Mouse (Mus musculus) stomach, embryonic 16.5 days (tissue): Measurements from ENCODE around the gene Gm28308. TPM values are rescaled to one million over a fixed set of nuclear protein-coding genes. Genes with fewer than 3 reads are reported as not detected.

Experiments
- ATAC-seq: fragments of 200-750 bp; cut with Nextera tagmentation; 2 replicates; pipeline ENCODE4 v1.8.0; 2017; ENCODE audit warnings: moderate number of reproducible peaks, moderate TSS enrichment; ENCODE audit not compliant: insufficient read depth, low FRiP score
- H3K27ac ChIP-seq: fragments of 300-500 bp; sonication (generic); 2 replicates; pipeline ENCODE4 v1.5.1; 2014; ENCODE audit warnings: low read length
- H3K27me3 ChIP-seq: fragments of 300-500 bp; sonication (generic); 2 replicates; pipeline ENCODE4 v1.6.1; 2014; ENCODE audit warnings: low read length, control low read depth, mixed read lengths; ENCODE audit not compliant: control insufficient read depth, insufficient read depth
- H3K36me3 ChIP-seq: fragments of 300-500 bp; sonication (generic); 2 replicates; pipeline ENCODE4 v1.6.1; 2014; ENCODE audit warnings: low read length; ENCODE audit not compliant: control insufficient read depth, insufficient read depth
- H3K4me1 ChIP-seq: fragments of 300-500 bp; sonication (generic); 2 replicates; pipeline ENCODE4 v1.6.1; 2014; ENCODE audit warnings: low read length, control low read depth, mixed read lengths; ENCODE audit not compliant: control insufficient read depth, insufficient read depth
- H3K4me2 ChIP-seq: fragments of 300-500 bp; sonication (generic); 2 replicates; pipeline ENCODE4 v1.6.1; 2014; ENCODE audit warnings: low read depth, low read length, mixed read lengths
- H3K4me3 ChIP-seq: fragments of 300-500 bp; sonication (generic); replicated peaks from 2 replicates; pipeline ENCODE4 v1.5.1; 2014; ENCODE audit warnings: mild to moderate bottlenecking, low read length
- H3K9ac ChIP-seq: fragments of 300-500 bp; sonication (generic); 2 replicates; pipeline ENCODE4 v1.6.1; 2014; ENCODE audit warnings: low read length
- H3K9me3 ChIP-seq: fragments of 300-500 bp; sonication (generic); replicated peaks from 2 replicates; pipeline ENCODE4 v1.6.1; 2016; ENCODE audit warnings: low read length, control low read depth; ENCODE audit not compliant: control insufficient read depth
- WGBS: fragments of 180-500 bp; shearing (Covaris S2); extraction: QIAGEN DNeasy Blood & Tissue Kit; methylation state at CpG from one replicate; pipeline ENCODE4 v1.1.7; 2014; 5-methylcytosine and 5-hydroxymethylcytosine counted together
- polyA plus RNA-seq: library from polyadenylated mRNA; unstranded; fragments of >200 nt; fragmentation: Nextera tagmentation; extraction: Ambion mirVana; gene quantifications from 2 replicates; pipeline ENCODE4 v1.2.1, GENCODE M21; 2015

The Gm28308 gene
- polyA plus RNA-seq, 1 experiment from 2014 or later = not detected

- Histone ChIP-seq H3K4me2 (peak overlapping the region; percentile 65), H3K4me3 (peak overlapping the region; percentile 61), H3K36me3 (no peaks in the 10 kb centered on the region), H3K27ac (peak overlapping the region; percentile 94), H3K9me3 (no peaks in the 10 kb centered on the region), H3K9ac (peak overlapping the region; percentile 81), H3K27me3 (no peaks in the 10 kb centered on the region), H3K4me1 (peaks cover 26% of the 10 kb centered on the region)
- WGBS = 26% methylated on average over 14 of the region's 14 CpGs
- no peak for ATAC-seq
Observed at GRCm38 (mm10) chr6:52167736-52168161, 45.4 kb downstream of the Gm28308 start.

- no peaks in the 10 kb centered on the region for H3K9me3 ChIP-seq
- no peaks in the 10 kb centered on the region for H3K27me3 ChIP-seq
- ATAC-seq = no peak
- WGBS = 38% methylated on average over 1 of the region's 1 CpGs
- H3K36me3 ChIP-seq = no peaks in the 10 kb centered on the region
- peaks cover 23% of the 10 kb centered on the region for H3K4me1 ChIP-seq
- H3K4me3 ChIP-seq = peak overlapping the region; percentile 61
- peak overlapping the region; percentile 65 for H3K4me2 ChIP-seq
- H3K27ac ChIP-seq = peak overlapping the region; percentile 94
- peak overlapping the region; percentile 81 for H3K9ac ChIP-seq
Observed at GRCm38 (mm10) chr6:52167176-52167575, 46.0 kb downstream of the Gm28308 start.

- no peaks in the 10 kb centered on the region for H3K36me3 ChIP-seq
- peak overlapping the region; percentile 61 for H3K4me3 ChIP-seq
- H3K4me1 ChIP-seq = peaks cover 16% of the 10 kb centered on the region
- H3K4me2 ChIP-seq = peak overlapping the region; percentile 65
- 15% methylated on average over 4 of the region's 4 CpGs for WGBS
- no peak for ATAC-seq
- H3K27me3 ChIP-seq = no peaks in the 10 kb centered on the region
- peak overlapping the region; percentile 94 for H3K27ac ChIP-seq
- peak overlapping the region; percentile 81 for H3K9ac ChIP-seq
- H3K9me3 ChIP-seq = no peaks in the 10 kb centered on the region
Observed at GRCm38 (mm10) chr6:52166431-52167077, 46.6 kb downstream of the Gm28308 start.

DNA sequence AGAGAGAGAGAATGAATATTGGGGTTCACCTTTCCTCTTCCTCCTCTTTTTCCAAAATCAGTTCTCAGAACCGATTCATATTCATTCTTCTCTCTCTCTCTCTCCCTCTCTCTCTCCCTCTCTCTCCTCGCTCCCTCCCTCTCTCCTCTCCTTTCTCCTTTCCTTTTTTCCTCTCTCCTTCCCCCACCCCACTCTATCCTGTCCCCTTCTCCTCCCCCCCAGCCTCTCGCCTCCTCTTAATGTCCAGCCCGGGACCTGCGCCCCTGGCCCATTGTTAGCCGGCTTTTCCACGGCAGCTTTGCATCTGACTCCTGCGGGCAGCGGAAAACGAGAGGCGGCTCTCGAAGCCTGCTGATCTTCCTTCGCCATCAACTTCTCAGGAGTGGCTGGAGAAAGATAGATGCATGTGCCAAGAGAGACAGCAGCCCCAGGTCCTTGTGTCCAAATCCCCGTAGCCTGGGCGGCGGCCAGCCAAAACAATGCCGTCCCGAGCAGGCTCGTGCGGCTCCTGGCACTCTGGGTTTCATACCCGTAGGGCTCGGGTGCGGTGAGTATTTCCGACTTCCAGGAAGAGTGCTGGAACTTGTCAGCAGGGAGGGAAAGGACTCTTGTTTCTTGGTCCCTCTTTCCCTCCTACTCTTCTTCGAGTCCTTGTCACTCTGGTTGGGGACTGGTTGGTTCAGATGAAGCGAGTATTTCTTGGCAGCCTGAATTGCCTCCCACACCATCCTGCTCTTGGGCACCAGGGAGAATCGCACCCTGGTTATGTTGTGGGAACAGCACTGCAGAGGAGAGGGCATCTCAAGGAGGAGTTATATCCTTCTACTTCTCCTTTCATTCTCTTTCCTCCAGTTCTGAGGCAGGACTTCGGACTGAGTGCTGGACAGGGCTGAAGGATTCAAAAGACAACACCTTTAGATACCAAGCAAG, 47.4 kb downstream of the Gm28308 start:
- Histone ChIP-seq H3K36me3 (no peaks in the 10 kb centered on the region), H3K9ac (peak overlapping the region; percentile 81), H3K27me3 (no peaks in the 10 kb centered on the region), H3K9me3 (no peaks in the 10 kb centered on the region), H3K27ac (peak overlapping the region; percentile 94), H3K4me1 (peaks cover 13% of the 10 kb centered on the region), H3K4me2 (peak overlapping the region; percentile 65), H3K4me3 (peak overlapping the region; percentile 61)
- 4% methylated on average over 28 of the region's 28 CpGs for WGBS
- ATAC-seq = no peak

DNA sequence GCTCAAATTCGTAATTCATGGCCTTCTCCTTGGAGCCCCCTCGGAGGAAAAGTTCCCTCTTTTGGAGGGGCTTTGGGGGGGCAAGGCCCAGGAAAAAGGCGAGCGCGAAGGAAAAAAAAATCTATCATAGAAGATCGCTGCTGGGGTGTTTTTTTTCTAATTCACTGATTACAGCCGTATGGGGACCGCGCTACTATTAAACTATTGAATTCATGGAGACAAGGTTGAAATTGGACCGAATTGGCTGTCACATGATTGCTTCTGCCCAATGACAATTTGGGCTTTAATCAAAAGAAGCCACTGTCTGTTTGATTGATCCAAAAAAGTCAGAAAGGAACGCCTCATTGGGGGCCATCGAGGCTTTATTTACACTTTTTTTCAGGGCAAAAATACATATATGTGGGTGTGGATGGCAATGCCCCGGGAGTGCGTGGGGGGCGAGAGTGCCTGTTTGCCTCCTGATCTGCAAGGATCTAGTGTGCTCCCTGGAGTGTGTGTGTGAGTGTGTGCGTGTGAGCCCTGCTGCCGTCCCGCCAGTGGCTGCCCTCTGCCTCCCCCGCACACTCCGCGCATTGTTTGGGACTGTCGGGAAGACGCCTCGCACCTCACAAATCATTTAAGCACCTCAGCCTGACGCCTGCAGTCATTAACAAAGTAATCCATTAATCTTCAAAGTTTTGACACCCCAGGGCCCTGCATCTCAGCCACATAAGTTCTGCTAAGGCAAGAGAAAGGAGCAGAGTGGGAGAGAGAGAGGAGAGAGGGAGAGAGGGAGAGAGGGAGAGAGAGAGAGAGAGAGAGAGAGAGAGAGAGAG, 48.3 kb downstream of the Gm28308 start, which contains the start of gene Hoxa2:
Hoxa2 (minus strand) TSS at position 206 of the 815 bp plus-strand sequence.
- Histone ChIP-seq H3K4me2 (peak within 1 kb of the TSS; percentile 65), H3K9ac (peak within 1 kb of the TSS; percentile 81), H3K4me3 (peak within 1 kb of the TSS; percentile 61), H3K27me3 (no peaks in the 10 kb centered on the region), H3K4me1 (peaks cover 14% of the 10 kb centered on the region), H3K36me3 (no peaks in the 10 kb centered on the region), H3K27ac (peak within 1 kb of the TSS; percentile 94), H3K9me3 (no peaks in the 10 kb centered on the region)
- 4% methylated on average over 25 of the region's 25 CpGs for WGBS
- ATAC-seq = peak; percentile 57; the same call in 1 of the 2 replicates

GRCm38 (mm10) chr6:52164051-52164625, 49.0 kb downstream of the Gm28308 start:
- WGBS = 1% methylated on average over 39 of the region's 39 CpGs
- 0 out of 2 replicates have a peak, but pooled peaks have one; percentile 3 for ATAC-seq

GRCm38 (mm10) chr6:52163366-52164031, 49.6 kb downstream of the Gm28308 start:
- H3K36me3 ChIP-seq = no peaks in the 10 kb centered on the region
- H3K4me1 ChIP-seq = peaks cover 23% of the 10 kb centered on the region
- peak overlapping the region; percentile 61 for H3K4me3 ChIP-seq
- H3K9ac ChIP-seq = peak overlapping the region; percentile 81
- whole genome bisulfite sequencing = 11% methylated on average over 17 of the region's 17 CpGs
- peak overlapping the region; percentile 65 for H3K4me2 ChIP-seq
- H3K27me3 ChIP-seq = no peaks in the 10 kb centered on the region
- peak overlapping the region; percentile 94 for H3K27ac ChIP-seq
- ATAC-seq = peak; percentile 1; the same call in 1 of the 2 replicates
- H3K9me3 ChIP-seq = no peaks in the 10 kb centered on the region

More at GRCm38 (mm10) chr6:52164051-52164625, 49.0 kb downstream of the Gm28308 start:
- Histone ChIP-seq H3K4me2 (peak overlapping the region; percentile 65), H3K27ac (peak overlapping the region; percentile 94), H3K9ac (peak overlapping the region; percentile 81), H3K9me3 (no peaks in the 10 kb centered on the region), H3K4me1 (peaks cover 20% of the 10 kb centered on the region), H3K27me3 (no peaks in the 10 kb centered on the region), H3K36me3 (no peaks in the 10 kb centered on the region), H3K4me3 (peak overlapping the region; percentile 61)
